Mouse (Mus musculus): ENCODE data around the gene Pip4p1. TPM values are rescaled to one million over a fixed set of nuclear protein-coding genes. Genes with fewer than 3 reads are reported as not detected.

Pip4p1 gene
- 131 TPM for polyA plus RNA-seq (2015; fragmentation: Illumina TruSeq; extraction: RNeasy Lipid Tissue Mini Kit (QIAGEN cat#74804); ENCODE audit: low read depth, low replicate concordance)

GRCm38 (mm10) chr14:50930754-50931492 lies at the start of gene Pip4p1, which contains the start of gene Pnp:
Gene Pip4p1, minus strand, starts transcription at chr14:50930856.
Gene Pnp, plus strand, starts transcription at chr14:50931082.

GRCm38 (mm10) chr14:50955942-50956508 lies 25.4 kb upstream of the Pip4p1 start, which contains the start of gene Pnp2:
Gene Pnp2, plus strand, starts transcription at chr14:50955992.

GRCm38 (mm10) chr14:50943932-50944667 lies 13.4 kb upstream of the Pip4p1 start, which contains the start of gene Gm49342:
Gene Gm49342, plus strand, starts transcription at chr14:50944517.

GRCm38 (mm10) chr14:50924281-50925064 lies 6.2 kb downstream of the Pip4p1 start, which contains the start of the genes Osgep and Apex1:
Gene Osgep, minus strand, starts transcription at chr14:50924893.
Gene Apex1, plus strand, starts transcription at chr14:50924968.

GRCm38 (mm10) chr14:50897374-50897765 lies 33.3 kb downstream of the Pip4p1 start, which contains the start of gene Klhl33:
Gene Klhl33, minus strand, starts transcription at chr14:50897507.

Other genes starting within 250 kb of the Pip4p1 start
- not detected for gene Olfr747, start 237.7 kb downstream of the Pip4p1 start, polyA plus RNA-seq (2015; fragmentation: Illumina TruSeq; extraction: RNeasy Lipid Tissue Mini Kit (QIAGEN cat#74804); ENCODE audit: low read depth, low replicate concordance)
- gene Olfr748, start 223.5 kb downstream of the Pip4p1 start, polyA plus RNA-seq (2015; fragmentation: Illumina TruSeq; extraction: RNeasy Lipid Tissue Mini Kit (QIAGEN cat#74804); ENCODE audit: low read depth, low replicate concordance): not detected
- gene Olfr749, start 185.8 kb downstream of the Pip4p1 start, polyA plus RNA-seq (2015; fragmentation: Illumina TruSeq; extraction: RNeasy Lipid Tissue Mini Kit (QIAGEN cat#74804); ENCODE audit: low read depth, low replicate concordance): not detected
- gene Ttc5, start 145.3 kb downstream of the Pip4p1 start, polyA plus RNA-seq (2015; fragmentation: Illumina TruSeq; extraction: RNeasy Lipid Tissue Mini Kit (QIAGEN cat#74804); ENCODE audit: low read depth, low replicate concordance): 57.8 TPM
- not detected for gene Ccnb1ip1, start 123.1 kb downstream of the Pip4p1 start, polyA plus RNA-seq (2015; fragmentation: Illumina TruSeq; extraction: RNeasy Lipid Tissue Mini Kit (QIAGEN cat#74804); ENCODE audit: low read depth, low replicate concordance)
- 26.5 TPM for gene Parp2, start 123.0 kb downstream of the Pip4p1 start, polyA plus RNA-seq (2015; fragmentation: Illumina TruSeq; extraction: RNeasy Lipid Tissue Mini Kit (QIAGEN cat#74804); ENCODE audit: low read depth, low replicate concordance)
- 7.2 TPM for gene Tep1, start 60.3 kb downstream of the Pip4p1 start, polyA plus RNA-seq (2015; fragmentation: Illumina TruSeq; extraction: RNeasy Lipid Tissue Mini Kit (QIAGEN cat#74804); ENCODE audit: low read depth, low replicate concordance)
- gene Klhl33, start 33.3 kb downstream of the Pip4p1 start, polyA plus RNA-seq (2015; fragmentation: Illumina TruSeq; extraction: RNeasy Lipid Tissue Mini Kit (QIAGEN cat#74804); ENCODE audit: low read depth, low replicate concordance): 4.0 TPM
- 56.7 TPM for gene Osgep, start 6.0 kb downstream of the Pip4p1 start, polyA plus RNA-seq (2015; fragmentation: Illumina TruSeq; extraction: RNeasy Lipid Tissue Mini Kit (QIAGEN cat#74804); ENCODE audit: low read depth, low replicate concordance)
- gene Apex1, start 5.9 kb downstream of the Pip4p1 start, polyA plus RNA-seq (2015; fragmentation: Illumina TruSeq; extraction: RNeasy Lipid Tissue Mini Kit (QIAGEN cat#74804); ENCODE audit: low read depth, low replicate concordance): 67.7 TPM
- 18.9 TPM for gene Pnp, start 226 bp upstream of the Pip4p1 start, polyA plus RNA-seq (2015; fragmentation: Illumina TruSeq; extraction: RNeasy Lipid Tissue Mini Kit (QIAGEN cat#74804); ENCODE audit: low read depth, low replicate concordance)
- 29.9 TPM for gene Gm49342, start 13.7 kb upstream of the Pip4p1 start, polyA plus RNA-seq (2015; fragmentation: Illumina TruSeq; extraction: RNeasy Lipid Tissue Mini Kit (QIAGEN cat#74804); ENCODE audit: low read depth, low replicate concordance)
- 1.4 TPM for gene Pnp2, start 25.1 kb upstream of the Pip4p1 start, polyA plus RNA-seq (2015; fragmentation: Illumina TruSeq; extraction: RNeasy Lipid Tissue Mini Kit (QIAGEN cat#74804); ENCODE audit: low read depth, low replicate concordance)
- not detected for gene Rnase10, start 76.9 kb upstream of the Pip4p1 start, polyA plus RNA-seq (2015; fragmentation: Illumina TruSeq; extraction: RNeasy Lipid Tissue Mini Kit (QIAGEN cat#74804); ENCODE audit: low read depth, low replicate concordance)
- gene Rnase9, start 111.0 kb upstream of the Pip4p1 start, polyA plus RNA-seq (2015; fragmentation: Illumina TruSeq; extraction: RNeasy Lipid Tissue Mini Kit (QIAGEN cat#74804); ENCODE audit: low read depth, low replicate concordance): not detected
- not detected for gene Rnase11, start 119.3 kb upstream of the Pip4p1 start, polyA plus RNA-seq (2015; fragmentation: Illumina TruSeq; extraction: RNeasy Lipid Tissue Mini Kit (QIAGEN cat#74804); ENCODE audit: low read depth, low replicate concordance)
- gene Rnase12, start 126.8 kb upstream of the Pip4p1 start, polyA plus RNA-seq (2015; fragmentation: Illumina TruSeq; extraction: RNeasy Lipid Tissue Mini Kit (QIAGEN cat#74804); ENCODE audit: low read depth, low replicate concordance): not detected
- gene Olfr750, start 143.6 kb upstream of the Pip4p1 start, polyA plus RNA-seq (2015; fragmentation: Illumina TruSeq; extraction: RNeasy Lipid Tissue Mini Kit (QIAGEN cat#74804); ENCODE audit: low read depth, low replicate concordance): not detected
- 36.0 TPM for gene Rnase4, start 160.2 kb upstream of the Pip4p1 start, polyA plus RNA-seq (2015; fragmentation: Illumina TruSeq; extraction: RNeasy Lipid Tissue Mini Kit (QIAGEN cat#74804); ENCODE audit: low read depth, low replicate concordance)
- gene Ang, start 160.3 kb upstream of the Pip4p1 start, polyA plus RNA-seq (2015; fragmentation: Illumina TruSeq; extraction: RNeasy Lipid Tissue Mini Kit (QIAGEN cat#74804); ENCODE audit: low read depth, low replicate concordance): 4.3 TPM
- gene Eddm3b, start 183.6 kb upstream of the Pip4p1 start, polyA plus RNA-seq (2015; fragmentation: Illumina TruSeq; extraction: RNeasy Lipid Tissue Mini Kit (QIAGEN cat#74804); ENCODE audit: low read depth, low replicate concordance): not detected
- 1.1 TPM for gene Rnase6, start 193.1 kb upstream of the Pip4p1 start, polyA plus RNA-seq (2015; fragmentation: Illumina TruSeq; extraction: RNeasy Lipid Tissue Mini Kit (QIAGEN cat#74804); ENCODE audit: low read depth, low replicate concordance)
- gene Rnase1, start 215.9 kb upstream of the Pip4p1 start, polyA plus RNA-seq (2015; fragmentation: Illumina TruSeq; extraction: RNeasy Lipid Tissue Mini Kit (QIAGEN cat#74804); ENCODE audit: low read depth, low replicate concordance): not detected
- not detected for gene Rnase2b, start 231.4 kb upstream of the Pip4p1 start, polyA plus RNA-seq (2015; fragmentation: Illumina TruSeq; extraction: RNeasy Lipid Tissue Mini Kit (QIAGEN cat#74804); ENCODE audit: low read depth, low replicate concordance)

Measured in brain, adult 10 weeks (tissue).